Mouse (Mus musculus) adrenal gland, adult 18-20 months (tissue): ENCODE results near the gene Kat2b. TPM values are rescaled to one million over a fixed set of nuclear protein-coding genes. Genes with fewer than 3 reads are reported as not detected.
"Not testable (repeated sequence)": the region's sequence is repeated elsewhere in the genome, so short reads cannot be mapped to it uniquely, and the experiment has no call there.

Experiments
- DNase-seq, 2 experiments: peaks; one replicate each; pipeline ENCODE4 v3.0.0; 2021 to 2022; ENCODE audit warnings: low spot score in 2 of 2
- total RNA-seq, 2 experiments: library from RNA; stranded (reverse); gene quantifications; 1 replicate in 1 of 2; 2 replicates in 1 of 2; pipeline ENCODE4 v1.2.3; 2021

The Kat2b gene
- total RNA-seq, 2 experiments from 2014 or later = 50.8 to 85.6 TPM

- DNase-seq = no peak
Observed at GRCm38 (mm10) chr17:53568734-53569386, 2.2 kb downstream of the Kat2b start.

- DNase-seq = peak; percentile 68 to 72
Observed at GRCm38 (mm10) chr17:53569829-53570228, 3.2 kb downstream of the Kat2b start.

DNA sequence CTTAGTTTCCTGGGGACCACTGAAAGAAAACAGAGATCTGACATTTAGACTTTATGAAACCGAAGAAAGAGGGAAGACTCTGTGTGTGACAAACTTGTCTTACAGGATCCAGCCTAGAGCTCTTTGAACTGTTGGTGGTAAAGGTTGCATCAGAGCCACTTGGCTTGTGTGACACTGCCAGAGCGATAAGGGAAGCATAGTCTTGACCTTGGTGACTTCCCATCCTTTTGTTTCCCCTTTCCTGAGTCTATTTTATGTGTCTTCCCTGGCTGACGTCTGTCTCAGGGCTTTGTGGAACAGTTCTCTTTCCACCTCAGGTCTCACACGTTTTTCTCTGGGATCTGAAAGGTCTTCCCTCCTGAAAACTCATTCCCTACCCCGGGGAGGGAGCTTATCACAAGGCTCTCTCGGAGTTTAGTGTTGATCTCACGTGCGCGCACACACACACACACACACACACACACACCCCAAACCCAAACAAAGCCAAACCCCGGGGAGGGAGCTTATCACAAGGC lies 3.8 kb downstream of the Kat2b start:
- no peak for DNase-seq

DNA sequence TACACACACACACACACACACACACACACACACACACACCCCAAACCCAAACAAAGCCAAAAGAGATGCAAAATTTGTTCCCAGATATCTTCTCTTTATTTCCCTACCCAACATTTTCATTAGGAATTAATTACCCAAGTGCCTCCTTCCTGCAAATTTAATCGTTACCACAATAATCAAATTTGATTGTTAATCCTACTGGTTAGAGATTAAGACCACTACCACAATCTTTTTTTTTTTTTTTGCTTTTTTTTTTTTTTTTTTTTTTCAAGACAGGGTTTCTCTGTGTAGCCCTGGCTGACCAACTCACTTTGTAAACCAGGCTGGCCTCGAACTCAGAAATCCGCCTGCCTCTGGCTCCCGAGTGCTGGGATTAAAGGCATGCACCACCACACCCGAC lies 4.3 kb downstream of the Kat2b start:
- DNase-seq = not testable (repeated sequence)

DNA sequence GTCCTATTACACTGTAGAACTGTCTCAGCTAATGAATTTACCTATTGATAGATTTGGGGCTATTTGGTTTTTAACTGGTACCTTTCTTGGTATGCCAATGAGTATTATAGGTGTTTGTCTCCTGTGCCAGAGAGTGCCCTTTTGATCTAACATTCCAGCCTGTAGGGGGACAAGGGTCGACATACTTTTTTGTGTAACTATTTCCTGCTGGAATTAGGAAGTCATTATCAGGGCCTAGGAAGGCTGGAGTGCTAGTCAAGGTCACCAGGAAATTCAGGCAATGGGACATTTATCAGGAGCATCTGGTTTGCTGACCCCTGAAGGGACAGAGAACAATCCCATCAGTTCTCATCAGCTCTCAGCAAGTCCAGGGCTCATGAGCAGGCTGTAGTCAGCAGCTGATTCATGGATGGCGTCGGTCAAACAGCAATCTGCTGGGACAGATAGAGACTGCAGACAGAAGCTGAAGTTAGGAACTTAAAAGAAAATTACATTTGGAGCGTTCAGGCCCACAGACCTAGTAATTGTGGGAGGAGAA lies 6.4 kb downstream of the Kat2b start:
- DNase-seq = no peak

GRCm38 (mm10) chr17:53577151-53577550 lies 10.5 kb downstream of the Kat2b start:
- DNase-seq = no peak

DNA sequence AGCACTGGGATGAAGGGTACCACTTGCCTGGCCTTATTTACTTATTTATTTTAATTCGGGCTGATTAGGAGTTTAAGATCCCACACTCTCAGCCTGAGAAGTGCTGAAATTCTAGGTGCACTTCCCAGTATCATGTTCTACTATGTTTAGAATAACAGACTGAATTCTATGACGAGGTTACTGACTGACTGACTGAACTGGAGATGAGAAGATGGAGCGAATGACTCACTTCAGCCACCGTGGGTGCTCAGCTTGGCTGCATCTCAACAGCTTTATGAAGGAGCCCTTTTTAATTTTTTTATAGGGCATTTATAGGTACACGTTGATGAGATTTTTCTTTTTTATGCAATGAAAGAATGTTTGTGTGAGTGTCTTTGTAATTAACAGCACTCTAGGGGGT lies 11.1 kb downstream of the Kat2b start:
- DNase-seq = no peak

- DNase-seq = no peak
Observed at GRCm38 (mm10) chr17:53578249-53578648, 11.6 kb downstream of the Kat2b start.

- no peak for DNase-seq
Observed at GRCm38 (mm10) chr17:53578776-53579175, 12.1 kb downstream of the Kat2b start.

DNA sequence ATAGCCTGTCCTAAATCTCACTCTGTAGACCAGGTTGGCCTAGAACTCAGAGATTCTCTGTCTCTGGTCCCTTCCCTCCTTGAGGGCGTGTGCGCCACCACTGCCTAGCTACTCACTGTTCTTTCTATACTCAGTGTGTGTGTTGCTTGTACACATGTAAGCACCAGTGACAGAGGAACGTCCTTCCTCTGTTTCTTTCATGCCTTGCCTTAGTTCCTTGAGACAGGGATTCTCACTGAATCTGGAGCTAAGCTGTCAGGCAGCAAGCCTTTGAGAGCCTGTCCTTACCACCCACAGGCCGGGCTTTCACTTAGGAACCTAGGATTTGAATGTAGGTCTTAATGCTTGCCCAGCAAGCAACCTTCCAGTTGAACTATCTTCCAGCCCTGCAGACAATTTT lies 13.0 kb downstream of the Kat2b start:
- DNase-seq = no peak

GRCm38 (mm10) chr17:53580237-53580636 lies 13.6 kb downstream of the Kat2b start:
- no peak for DNase-seq

DNA sequence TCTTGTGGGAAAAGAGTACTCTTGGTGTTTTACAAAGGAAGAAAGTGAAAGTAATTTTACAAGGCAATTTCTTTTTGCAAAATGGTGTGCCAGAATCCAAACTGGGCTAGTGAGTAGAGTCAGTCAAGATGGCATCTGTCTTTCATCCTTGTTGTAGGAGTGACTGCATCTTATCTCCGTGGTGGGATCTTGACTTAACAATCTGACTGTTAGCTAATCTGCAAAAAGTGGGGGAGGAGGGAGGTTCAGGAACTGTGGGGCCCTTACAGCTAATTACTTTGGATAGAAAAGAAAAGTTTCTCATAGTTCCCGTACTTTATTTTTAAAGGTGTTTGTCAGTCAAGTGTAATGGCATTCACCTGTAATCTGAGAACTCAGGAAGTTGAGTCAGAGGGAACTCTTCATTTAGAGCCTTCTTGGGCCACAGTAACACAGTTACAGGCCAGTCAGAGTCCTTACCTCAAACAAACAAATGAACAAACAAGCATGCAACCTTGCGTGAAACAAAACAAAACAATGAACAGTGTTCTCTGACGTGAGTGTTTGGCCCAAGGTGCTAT lies 15.4 kb downstream of the Kat2b start:
- DNase-seq = no peak

- DNase-seq = no peak
Observed at GRCm38 (mm10) chr17:53582805-53583204, 16.1 kb downstream of the Kat2b start.

- DNase-seq = no peak
Observed at GRCm38 (mm10) chr17:53583846-53584579, 17.4 kb downstream of the Kat2b start.

DNA sequence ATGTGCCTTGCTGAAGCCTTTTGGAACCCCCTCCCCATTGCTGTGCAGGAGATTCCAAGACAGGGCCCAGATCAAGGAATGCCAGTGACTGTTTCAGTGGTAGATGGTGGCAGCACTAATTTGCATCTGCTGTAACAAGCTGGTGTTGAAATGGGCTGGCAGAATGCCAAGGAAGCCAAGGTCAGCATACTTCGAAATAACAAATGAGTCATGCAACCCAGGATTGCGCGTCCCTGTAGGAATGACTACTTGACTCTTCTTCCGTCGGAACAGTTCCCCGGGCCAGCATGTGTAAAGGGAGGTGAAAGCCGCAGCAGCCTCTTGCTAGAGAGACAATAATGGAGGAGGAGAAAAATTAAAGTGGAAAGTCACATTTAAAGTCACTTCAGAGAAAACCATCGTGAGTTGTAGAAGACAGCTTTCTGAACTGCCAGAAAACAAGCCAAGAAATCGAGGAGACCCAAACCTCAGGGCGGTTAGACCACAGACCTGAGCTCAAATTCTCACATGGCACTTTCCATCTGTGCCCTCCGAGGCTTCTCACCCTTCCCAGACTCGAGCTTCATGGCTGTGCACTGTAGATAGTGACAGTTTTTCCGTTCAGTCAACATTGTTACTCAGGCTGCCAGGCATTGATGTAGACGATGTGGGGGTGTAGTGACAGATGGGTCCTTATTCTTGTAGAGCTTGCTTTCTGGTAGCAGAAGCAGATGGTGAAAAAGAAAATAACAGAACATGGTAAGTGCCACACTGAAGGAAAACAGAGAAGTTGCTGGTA lies 20.6 kb downstream of the Kat2b start:
- DNase-seq = peak; percentile 90 to 96

GRCm38 (mm10) chr17:53588097-53588855 lies 21.6 kb downstream of the Kat2b start:
- no peak for DNase-seq

- DNase-seq = no peak
Observed at GRCm38 (mm10) chr17:53590110-53590509, 23.4 kb downstream of the Kat2b start.

DNA sequence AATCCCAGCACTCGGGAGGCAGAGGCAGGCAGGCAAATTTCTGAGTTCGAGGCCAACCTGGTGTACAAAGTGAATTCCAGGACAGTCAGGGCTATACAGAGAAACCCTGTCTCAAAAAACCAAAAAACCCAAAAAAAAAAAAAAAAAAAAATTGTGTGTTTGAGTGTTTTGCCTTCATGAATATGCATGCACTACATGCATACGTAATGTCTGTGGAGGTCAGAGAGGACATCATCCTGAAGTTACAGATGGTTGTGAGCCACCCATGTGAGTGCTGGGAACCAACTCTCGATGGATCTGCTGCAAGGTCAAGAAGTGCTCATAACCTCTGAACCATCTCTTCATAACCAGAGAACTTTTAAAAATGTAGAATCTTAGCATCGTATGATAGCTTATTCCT lies 25.2 kb downstream of the Kat2b start:
- no peak for DNase-seq

DNA sequence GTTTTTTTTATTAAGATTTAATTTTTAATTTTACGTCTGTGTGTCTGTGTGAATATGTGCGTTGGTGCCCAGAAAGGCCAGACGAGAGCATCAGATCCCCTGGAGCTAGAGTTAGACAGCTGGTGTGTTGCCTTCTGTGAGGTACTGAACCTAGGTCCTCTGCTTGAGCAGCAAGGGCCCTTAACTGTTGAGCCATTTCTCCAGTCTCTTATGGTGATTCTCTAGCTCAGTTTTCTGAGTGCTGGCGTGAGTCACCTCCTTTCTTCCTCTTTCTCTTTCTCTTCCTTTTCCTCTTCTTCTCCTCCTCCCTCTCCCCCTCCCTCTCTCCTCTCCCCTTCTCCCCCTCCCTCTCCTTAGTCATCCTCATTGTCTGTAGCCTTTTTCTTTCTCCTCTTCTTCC lies 27.9 kb downstream of the Kat2b start:
- no peak for DNase-seq

DNA sequence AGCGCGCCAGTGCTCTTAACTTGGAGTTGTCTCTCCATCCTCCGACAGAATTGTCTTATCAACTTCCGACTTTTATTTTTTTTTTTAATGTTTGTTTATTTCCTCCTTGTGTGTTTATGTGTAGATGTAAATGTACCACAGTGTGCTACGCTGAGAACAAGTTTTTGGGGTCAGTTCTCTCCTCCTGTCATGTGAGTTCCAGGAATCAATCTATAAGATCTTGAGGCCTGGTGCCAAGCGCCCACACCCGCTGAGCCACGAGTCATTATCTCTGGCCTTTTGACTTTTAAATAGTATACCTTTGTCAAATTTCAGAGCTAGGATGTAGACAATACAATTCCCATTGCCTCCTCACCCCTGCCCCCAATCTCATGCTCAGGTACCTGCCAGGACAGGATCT lies 28.9 kb downstream of the Kat2b start:
- DNase-seq = no peak
